Mouse (Mus musculus) activated CD4-positive, CD25-positive, alpha-beta regulatory T cell, adult 4 months (primary cell): Measurements from ENCODE around the gene Idh3a. TPM values are rescaled to one million over a fixed set of nuclear protein-coding genes. Genes with fewer than 3 reads are reported as not detected.
"Not testable (repeated sequence)": the region's sequence is repeated elsewhere in the genome, so short reads cannot be mapped to it uniquely, and the experiment has no call there.

ENCODE experiments used
- ATAC-seq: one replicate; pipeline ENCODE4 v1.8.0; 2017
- polyA plus RNA-seq, 2 experiments: library from polyadenylated mRNA; unstranded; fragments of 100-300 nt; shearing (Covaris generic); gene quantifications; one replicate each; pipeline ENCODE4 v1.2.1; 2017

The Idh3a gene
- polyA plus RNA-seq: 100 to 1,000 TPM; 155 to 163 TPM

DNA sequence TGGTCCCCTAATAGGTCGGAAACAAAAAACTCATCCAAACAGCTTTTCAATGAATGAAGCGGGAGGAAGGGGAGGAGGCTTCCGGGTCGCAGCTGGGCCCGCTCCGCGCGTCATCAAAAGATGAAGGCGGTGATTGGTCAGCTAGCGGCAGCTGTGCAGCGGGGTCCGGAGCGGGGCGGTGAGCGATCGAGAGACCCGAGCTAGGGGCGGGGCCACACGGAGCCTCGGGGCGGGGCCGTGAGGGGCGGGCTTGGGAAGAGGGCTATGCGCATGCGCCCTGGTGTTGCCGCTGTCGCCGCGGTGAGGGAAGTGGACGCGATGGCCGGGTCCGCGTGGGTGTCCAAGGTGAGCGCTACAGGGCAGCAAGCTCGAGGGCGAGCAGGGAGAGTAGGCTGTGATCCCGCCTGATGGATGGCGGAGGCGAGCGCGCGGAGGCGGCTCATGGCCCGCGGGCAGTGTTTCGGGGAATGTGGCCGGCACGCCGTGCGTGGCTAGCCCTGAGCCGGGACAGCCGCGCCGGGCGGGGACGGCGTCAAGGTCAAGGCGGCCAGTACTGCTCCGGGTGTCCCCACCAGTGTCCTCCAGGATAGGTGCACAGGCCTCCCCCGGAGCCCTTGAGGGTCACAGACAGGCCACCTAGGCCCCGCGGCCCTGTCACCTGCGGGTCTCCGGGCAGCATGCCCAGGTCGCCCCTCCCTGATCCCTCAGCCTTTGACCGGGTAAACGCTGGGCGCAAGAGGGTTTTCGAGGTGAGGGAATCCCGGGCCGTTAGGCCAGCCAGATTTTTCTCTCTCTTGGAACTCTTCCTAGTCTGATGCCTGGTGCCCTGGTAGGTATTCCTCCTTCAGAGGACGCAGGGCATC lies at the start of gene Idh3a:
TSS of gene Idh3a (plus strand) at position 136 of the 863 bp plus-strand sequence.
- peak; percentile 98 for ATAC-seq

DNA sequence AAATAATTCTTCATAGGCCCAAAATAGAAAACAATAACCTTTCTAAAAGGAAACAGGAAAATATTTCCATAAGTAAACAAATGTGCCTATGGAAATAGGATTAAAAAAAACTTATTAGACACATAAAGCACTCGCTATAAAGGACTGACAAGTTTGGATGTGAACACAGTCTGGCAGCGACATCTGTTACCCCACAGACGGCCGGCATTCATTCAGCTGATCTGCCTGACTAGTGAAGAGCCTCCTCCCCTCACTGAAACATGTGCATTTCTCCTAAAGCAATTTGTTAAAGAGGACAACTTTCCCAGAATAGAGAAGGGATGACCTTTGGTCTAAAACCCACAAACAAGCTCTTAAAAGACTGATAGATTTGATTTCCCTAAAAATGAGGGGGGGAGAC lies 49.1 kb upstream of the Idh3a start:
- ATAC-seq: no peak

DNA sequence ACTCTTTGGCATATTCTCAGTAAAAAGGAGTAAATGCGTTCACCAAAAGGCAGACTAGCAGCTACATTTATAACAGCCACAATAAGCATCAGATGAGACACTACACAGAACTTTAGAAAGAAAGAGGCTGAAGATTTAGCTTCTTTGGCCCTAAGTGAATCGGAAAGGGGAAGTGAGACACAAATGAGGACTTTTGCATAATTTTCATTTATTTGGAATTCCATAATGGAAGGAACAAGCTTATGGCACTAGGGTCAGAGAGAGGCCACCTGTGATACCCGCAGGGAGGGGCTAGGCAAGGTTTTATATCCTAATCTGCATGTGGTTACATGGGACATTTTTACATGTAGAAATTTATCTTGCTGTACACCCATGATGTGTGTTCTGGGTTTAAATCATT lies 48.7 kb upstream of the Idh3a start:
- no peak for ATAC-seq

DNA sequence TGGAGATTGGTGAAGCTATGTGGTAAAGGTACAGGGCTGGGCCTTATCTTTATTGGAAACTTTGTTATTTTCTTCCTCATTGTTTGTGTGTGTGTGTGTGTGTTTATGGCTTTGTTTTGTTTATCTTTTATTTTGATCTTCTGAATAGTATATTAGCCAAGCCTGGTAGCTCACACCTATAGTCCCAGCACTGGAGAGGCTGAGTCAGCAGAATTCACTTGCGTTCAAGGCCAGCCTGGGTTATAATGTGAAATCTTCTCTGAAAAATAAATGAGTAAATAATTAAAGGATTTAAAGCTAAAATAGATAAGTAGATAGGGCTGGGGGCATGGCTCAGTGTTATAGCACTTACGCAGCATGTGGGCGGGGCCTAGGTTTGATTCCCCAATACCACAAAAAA lies 47.9 kb upstream of the Idh3a start:
- no peak for ATAC-seq

DNA sequence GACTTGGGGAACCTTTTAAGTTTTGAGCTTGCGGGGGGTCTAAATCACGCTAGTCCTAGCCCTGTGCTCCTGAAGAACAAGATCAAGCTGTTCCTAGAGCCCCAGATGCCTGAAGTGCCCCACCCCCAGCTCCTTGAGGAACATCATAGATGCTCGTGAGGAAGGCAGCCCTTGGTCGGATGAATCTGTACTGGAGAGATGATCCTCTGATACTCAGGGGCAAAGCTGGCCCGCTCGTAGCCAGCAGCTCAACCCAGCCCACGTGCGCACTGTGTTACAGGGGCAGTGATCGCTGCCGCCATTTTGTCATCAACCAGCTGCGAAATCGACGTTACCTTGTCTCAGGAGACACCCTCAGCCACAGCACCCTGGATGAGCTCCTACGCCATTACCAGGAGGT lies 47.5 kb upstream of the Idh3a start, which contains the start of gene Sh2d7:
TSS of gene Sh2d7 (plus strand) at position 301 of the 400 bp plus-strand sequence.
- ATAC-seq: no peak

DNA sequence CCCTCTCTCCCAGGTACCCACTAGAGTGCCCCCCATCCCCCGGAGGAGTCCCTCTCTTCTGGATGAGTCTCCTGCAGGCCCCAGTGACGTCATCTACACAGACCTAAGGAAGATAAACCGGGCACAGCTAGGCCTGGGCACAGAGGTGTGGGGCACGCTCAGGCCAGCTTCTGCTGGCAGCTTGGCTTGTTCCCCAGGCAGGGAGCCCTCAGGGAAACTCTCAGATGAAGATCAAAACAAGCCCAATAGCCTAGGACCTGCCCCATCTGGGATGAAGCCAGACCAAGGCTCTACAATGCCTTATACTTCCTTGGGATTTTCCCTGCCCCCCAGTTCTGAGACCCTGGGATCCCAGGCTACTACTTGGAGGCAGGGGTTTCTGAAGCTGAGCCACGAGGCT lies 45.3 kb upstream of the Idh3a start:
- no peak for ATAC-seq

DNA sequence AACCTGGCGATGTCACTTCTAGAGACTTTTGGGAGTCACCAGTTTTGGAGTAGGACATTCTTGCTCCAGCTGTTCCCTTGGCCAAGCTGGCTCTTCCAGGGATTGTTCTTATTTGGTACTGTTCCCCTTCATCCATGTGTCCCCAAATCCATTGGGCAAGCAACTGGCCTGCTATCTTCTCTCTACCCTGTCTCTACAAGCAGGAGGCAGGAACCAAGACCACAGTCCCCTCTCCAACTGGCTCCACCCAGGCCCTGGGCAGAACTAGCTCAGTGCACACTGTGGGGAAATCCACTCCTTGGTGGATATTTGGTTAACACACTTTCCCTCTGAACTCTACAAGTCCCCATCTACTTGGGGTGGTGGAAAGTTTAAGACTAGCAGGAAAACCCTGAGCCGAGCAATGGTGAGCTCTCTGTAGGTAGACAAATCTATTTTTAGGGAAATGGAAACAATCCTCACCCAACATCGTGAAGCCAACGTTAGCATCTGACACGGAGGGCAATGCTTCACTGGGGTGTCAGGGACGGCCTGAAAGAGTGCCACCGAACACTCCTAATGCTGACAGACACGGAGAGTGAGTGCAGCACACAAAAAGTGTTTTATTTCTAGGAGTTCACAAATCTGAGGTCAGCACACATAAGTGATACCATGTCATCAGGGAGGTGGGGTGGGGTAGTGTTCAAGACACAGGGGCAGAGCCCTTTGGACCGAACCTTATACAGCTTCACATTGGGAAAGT lies 41.8 kb upstream of the Idh3a start:
- no peak for ATAC-seq

DNA sequence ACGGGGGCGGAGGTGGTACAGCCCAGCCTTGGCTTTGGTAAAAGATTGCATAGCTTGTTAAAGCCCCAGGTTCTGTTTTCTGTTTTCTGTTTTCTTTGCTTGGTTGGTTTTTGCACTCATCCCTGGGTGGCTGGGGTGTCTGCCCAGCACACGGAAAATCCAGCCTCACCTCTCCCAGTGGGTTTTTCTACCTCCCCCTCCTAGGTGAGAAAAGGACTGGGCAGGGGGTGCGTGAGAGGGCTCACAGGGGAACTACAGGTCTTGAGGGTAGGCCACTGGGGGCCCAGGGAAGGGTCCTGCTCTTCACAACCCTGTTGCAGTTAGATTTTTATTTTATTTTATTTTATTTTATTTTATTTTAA lies 41.2 kb upstream of the Idh3a start:
- no peak for ATAC-seq

DNA sequence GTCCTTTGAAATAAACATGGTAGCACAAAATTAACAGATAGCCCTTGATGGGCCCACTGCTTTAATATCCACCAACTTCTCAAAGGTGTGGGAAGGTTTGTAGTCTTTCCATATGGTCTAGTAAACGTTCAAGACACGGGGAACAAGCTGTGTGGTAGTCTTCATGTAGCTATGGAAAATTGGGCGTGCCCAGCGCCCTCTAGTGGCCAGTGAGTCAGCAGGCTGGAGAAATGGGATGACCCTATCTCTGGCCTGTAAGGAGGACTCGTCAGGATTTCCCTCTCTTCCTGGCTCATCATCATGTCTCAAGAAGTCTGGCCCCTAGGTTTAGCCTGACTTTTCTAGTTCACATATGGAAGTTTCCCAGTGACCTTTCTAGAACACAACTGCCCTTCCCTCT lies 38.6 kb upstream of the Idh3a start:
- no peak for ATAC-seq

DNA sequence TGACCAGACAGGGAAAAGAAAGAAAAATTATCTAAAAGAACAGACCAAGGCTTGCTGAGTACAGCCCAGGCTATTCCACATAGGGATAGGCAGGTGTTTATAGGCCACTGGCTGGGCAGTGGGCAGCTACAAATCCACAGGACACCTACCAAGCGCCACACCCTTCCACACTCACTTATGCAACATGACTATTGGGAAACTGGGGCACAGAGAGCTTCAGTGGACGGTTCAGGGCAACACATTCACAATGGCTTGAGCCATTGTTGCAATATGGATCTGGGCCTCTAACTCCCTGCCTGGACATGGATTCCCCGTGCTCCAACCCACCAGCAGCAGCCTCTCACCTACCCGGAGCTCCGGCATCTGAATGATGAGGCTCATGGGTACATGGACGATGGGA lies 36.7 kb upstream of the Idh3a start:
- ATAC-seq: no peak

DNA sequence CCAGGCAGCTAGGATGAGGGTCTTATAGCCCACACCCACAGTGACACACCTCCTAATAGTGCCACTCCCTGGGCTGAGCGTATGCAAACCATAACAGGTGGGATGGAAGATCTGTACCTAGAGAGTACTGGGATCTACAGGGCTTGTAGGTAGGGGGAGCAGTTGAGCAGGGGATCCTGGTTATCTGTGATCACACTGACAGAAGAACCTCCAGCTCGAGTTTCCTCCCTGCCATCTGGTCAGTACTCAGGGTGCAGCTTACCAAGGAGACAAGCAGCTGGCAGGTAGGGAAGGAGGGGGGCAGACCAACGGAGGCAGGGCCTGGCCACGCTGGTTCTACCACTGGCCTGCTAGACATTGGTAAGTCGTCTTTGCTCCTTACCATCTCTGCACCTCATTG lies 33.7 kb upstream of the Idh3a start:
- ATAC-seq: no peak

DNA sequence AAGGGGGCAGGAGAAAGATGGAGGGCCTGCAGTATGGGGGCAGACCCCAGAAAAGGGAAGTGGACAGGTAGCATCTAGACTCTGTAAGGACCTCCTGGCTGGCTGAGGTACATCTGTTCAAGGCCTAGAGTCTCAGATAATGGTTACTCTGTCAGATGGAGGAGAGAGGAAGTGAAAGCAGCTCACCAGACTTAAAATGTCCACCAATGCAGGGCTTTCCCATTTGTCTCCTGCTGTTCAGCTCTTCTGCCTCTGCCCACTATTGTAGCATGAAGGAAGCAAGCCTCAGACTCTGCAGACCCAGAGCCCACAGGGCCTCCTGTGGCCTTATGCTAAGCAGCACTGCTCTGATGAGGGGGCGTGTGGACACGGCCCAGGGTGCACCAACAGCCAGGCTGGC lies 31.1 kb upstream of the Idh3a start:
- ATAC-seq: no peak

DNA sequence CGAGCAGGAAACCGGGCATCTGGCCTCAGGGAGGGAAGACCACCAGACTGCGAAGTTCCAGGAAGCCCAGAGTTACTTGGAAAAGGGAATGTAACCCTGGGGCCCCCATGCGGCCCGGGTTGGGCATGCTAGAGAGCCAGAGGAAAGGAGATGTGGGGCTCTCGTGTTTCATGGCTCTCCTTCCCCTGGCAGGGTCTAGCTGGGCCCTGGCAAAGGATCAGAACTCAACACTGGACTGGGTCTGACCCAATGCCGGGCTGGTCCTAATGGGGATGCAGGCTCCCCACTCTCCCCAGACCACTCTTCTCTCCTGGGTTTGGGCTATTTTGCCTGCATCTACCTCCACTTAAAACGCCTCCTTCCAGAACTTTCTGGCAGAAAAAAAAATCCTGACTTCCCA lies 27.4 kb upstream of the Idh3a start:
- ATAC-seq: no peak

DNA sequence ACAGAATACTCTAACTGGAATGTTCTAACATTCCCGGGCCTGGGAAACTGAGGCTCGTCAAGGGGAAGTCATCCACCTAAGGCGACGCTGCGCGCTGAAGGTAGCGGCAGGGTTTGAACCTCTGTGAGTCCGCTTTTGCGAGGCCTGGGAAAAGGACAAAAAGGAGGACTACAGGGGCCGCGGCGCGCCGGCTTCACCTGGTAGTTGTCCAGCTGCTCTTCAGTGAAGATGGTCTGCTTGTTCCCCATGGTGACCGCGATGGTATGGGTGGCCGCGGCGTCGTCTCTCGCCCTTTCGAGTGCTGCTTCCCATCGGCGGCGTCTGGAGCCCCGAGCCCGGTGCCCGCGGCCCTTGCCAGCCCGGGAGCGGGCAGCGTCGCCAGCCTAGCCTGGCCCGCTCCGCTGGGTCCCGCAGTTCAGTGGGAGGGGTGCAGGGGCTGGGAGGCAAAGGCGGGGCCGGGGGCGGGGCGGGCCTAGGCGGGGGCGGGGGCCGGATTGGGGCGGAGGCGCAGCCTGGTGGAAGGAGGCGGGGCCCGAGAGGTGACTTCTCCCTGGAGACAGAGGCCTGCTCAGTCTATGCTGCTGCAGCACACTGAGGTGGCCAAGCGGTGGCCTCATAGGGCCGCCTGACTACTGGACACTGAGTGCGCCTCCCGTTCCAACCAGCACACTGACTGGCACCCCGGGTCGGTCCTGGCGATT lies 26.2 kb upstream of the Idh3a start, which contains the start of gene Cib2:
TSS of gene Cib2 (minus strand) at position 448 of the 701 bp plus-strand sequence.
- peak; percentile 75 for ATAC-seq

DNA sequence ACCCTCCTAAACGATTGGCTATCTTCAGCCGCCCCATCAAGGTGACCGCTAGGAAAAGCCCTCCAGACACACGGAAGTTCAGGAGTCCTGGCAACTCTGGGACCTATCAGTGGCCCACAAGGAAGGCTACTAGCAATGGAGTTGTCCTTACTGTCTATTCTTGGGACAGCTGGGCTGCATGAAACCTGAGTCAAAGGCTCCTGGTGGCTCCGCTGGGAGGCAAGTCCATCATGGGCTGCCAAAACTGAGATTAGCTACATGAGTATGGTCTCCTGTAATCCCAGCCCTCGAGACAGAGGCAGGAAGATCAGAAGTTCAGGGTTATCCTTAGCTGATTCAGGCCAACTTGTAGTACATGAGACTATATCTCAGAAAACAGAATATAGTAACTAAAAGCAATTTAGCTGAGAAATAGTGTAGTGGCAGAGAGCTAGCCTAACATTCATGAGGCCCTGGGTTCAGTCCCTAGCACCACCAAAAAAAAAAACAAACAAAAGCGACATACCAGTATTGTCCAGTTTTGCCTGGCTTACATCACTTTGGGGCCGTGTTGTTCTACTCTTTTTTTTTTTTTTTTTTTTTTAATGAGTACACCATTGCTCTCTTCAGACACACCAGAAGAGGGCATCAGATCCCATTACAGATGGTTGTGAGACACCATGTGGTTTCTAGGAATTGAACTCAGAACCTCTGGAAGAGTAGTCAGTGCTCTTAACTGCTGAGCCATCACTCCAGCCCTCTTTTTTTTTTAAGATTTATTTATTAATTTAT lies 25.1 kb upstream of the Idh3a start:
- no peak for ATAC-seq

DNA sequence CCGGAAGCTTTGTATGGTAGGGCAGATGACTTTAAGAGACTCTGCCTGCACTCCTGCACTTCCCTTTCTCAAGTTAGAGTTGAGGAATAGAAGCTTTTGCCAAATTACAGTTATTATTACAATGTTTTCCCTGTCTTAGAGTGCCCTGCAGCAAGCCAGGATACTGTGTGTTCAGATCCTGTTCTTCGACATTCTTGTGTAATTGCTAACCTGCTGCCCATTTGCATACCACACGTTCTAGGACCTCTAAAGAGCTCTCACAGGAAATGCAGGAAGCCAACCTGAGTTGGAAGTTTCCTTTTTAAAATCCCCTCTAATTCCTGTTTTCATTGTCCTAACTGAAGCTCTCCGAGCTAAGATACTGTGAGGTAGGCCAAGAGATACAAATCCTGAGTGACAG lies 19.2 kb upstream of the Idh3a start:
- no peak for ATAC-seq

DNA sequence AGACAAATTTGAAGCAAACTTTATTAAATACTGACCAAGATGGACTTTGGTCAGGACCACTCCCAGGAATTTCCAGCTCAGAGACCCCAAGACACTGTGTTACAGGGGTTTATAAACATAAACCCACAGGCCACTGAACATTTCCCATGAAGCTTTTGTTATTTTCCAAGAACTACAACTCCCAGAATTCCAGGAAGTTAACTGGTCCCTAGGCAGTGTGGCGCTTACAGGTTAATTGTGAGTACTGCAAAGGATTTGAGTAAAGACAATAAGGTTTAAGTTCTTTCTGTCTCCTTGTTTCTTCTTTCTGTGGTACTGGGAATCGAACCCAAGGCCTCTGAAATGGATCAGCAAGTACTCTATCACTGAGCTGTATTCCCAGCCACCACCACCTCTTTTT lies 17.4 kb upstream of the Idh3a start:
- no peak for ATAC-seq

DNA sequence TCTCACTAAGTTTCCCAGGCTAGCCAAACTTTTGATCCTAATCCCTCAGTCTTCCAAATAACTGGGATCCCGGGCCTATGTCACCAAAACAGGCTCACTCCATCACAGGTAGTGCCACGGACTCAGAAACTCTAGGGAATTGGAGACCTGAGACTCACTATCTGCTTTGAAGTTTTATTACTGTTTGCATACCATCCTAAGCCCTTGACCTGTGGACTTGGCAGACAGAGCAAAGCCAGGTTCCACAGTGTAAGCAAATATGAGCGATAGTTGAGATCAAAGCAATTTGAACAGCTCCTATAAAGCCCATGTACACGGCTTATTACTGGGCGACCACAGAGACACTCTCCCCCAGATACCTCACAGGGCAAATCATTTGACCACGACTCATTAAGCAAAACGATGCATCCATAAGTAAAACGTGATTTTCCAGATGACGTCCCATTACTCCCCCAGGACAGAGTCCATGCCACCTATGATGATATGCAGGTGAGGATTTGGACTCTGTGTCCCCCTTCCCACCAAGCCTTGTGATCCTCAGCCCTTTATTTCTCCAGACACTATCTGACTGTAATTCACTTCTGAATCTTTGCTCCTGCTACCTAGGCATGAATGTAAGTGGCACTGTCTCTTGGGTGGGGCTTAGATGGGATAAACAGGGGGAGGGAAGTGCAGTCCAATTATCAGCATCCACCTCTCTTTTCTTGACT lies 14.8 kb upstream of the Idh3a start:
- no peak for ATAC-seq

DNA sequence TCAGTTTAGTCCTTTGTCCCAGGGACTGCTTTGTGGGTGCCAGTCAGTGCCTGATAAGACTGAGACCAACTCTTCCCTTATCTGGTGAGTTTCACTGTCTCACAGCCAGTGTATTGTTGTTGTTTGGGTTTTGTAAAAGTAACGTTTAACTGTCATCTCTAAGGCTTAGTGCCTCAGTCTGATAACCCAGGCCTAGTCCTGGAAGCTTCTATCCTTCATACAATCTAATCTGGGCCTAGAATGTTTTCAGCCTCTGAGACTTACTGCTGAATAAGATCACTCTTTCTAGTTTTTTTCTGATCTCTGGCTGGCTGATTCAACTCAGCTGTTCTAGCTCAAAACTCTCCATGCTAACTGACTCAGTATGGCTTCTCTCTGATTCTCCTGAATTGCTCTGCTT lies 2.4 kb upstream of the Idh3a start:
- no peak for ATAC-seq

DNA sequence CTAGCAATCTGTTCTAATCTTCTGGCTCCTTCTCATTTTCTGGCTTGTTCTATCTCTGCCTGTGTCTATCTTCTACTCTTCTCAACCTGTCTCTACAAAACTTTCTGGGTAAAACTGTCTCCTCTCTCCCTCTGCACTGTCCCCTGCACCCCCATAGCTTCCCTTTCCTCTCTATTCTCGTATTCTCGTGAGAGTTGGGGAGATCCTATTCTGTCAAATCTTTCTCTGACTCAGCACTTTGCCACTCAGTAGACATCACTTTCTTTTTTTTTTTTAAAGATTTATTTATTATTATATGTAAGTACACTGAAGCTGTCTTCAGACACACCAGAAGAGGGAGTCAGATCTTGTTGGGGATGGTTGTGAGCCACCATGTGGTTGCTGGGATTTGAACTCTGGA lies 2.0 kb upstream of the Idh3a start:
- not testable (repeated sequence) for ATAC-seq

DNA sequence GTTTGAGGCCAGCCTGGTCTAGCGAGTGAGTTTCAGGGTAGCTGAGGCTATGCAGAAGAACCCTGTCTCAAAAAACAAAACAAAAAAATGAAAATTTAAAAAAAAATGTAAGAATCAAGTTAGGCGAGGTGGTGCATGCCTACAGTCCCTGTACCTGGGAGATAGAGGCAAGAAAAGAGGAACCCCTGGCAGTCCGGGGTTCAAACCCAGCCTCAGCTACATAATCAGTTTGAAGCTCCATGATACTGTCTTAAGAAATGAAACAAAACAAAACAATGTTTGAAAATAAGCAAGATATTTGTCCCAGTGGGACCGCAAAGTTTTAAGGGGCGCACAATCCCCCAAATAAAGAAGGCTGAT lies 315 bp upstream of the Idh3a start:
- peak; percentile 5 for ATAC-seq

DNA sequence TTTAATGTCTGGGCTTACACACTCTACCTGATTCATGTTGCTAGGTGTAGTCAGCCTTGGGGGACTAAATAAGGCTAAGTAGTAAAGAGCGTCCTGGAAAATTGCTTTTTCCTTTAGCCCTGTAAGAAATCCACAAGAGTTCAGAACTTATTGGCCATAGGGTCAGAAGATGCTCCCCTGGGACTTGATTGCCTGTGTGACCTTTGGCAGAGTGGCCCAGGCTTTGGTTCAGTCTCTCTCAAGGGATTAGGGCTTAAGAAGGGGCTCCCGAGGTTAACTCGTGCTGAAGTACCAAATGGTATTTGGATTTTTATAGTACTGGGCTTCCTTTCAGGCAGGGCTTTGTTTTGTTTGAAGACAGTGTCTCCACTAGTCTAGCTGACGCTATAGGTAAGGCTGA lies 1.7 kb downstream of the Idh3a start:
- ATAC-seq: no peak
